Mouse (Mus musculus): ENCODE results near the gene Lrrc32. TPM values are rescaled to one million over a fixed set of nuclear protein-coding genes. Genes with fewer than 3 reads are reported as not detected.

Lrrc32 gene
- polyA plus RNA-seq, 1 experiment from 2014 or later, result 9.7 TPM

GRCm38 (mm10) chr7:98510961-98511958 is 22.2 kb downstream of the Lrrc32 start:
- no peaks in the 10 kb centered on the region for H3K4me1 ChIP-seq (ENCODE audit: control insufficient read depth, insufficient read depth, low read length)
- no peaks in the 10 kb centered on the region for H3K9me3 ChIP-seq (ENCODE audit: control insufficient read depth, low read length)
- DNase-seq (ENCODE audit: low spot score) (no peak), ATAC-seq (ENCODE audit: low read depth) (no peak)
- no peak overlapping the region for H3K9ac ChIP-seq (ENCODE audit: low read depth, low read length)
- H3K4me2 ChIP-seq (ENCODE audit: low read depth, low read length), result no peak overlapping the region
- WGBS, result 54% methylated on average over 15 of the region's 15 CpGs
- no peaks in the 10 kb centered on the region for H3K27me3 ChIP-seq (replicated peaks; ENCODE audit: control insufficient read depth, insufficient read depth, low read length)
- H3K27ac ChIP-seq (replicated peaks; ENCODE audit: low read depth, low read length), result peak overlapping the region; percentile 28; the same call in 1 of the 2 replicates
- H3K4me3 ChIP-seq (ENCODE audit: low read depth, low read length), result no peak overlapping the region
- no peaks in the 10 kb centered on the region for H3K36me3 ChIP-seq (ENCODE audit: control insufficient read depth, insufficient read depth, low read length)

- ATAC-seq (ENCODE audit: low read depth), result no peak
- DNase-seq (ENCODE audit: low spot score), result no peak
- Histone ChIP-seq H3K9me3 (ENCODE audit: control insufficient read depth, low read length) (no peaks in the 10 kb centered on the region), H3K36me3 (ENCODE audit: control insufficient read depth, insufficient read depth, low read length) (no peaks in the 10 kb centered on the region), H3K4me1 (ENCODE audit: control insufficient read depth, insufficient read depth, low read length) (no peaks in the 10 kb centered on the region), H3K9ac (ENCODE audit: low read depth, low read length) (no peak overlapping the region), H3K4me3 (ENCODE audit: low read depth, low read length) (no peak overlapping the region), H3K27me3 (replicated peaks; ENCODE audit: control insufficient read depth, insufficient read depth, low read length) (no peaks in the 10 kb centered on the region), H3K27ac (replicated peaks; ENCODE audit: low read depth, low read length) (no peak overlapping the region), H3K4me2 (ENCODE audit: low read depth, low read length) (no peak overlapping the region)
- 60% methylated on average over 3 of the region's 3 CpGs for whole genome bisulfite sequencing
These were observed 24.2 kb downstream of the Lrrc32 start for GRCm38 (mm10) chr7:98513251-98513650.

- Histone ChIP-seq H3K27ac (replicated peaks; ENCODE audit: low read depth, low read length) (peak overlapping the region; percentile 77; the same call in 1 of the 2 replicates), H3K4me1 (ENCODE audit: control insufficient read depth, insufficient read depth, low read length) (peaks cover 28% of the 10 kb centered on the region)
- WGBS, result 73% methylated on average over 5 of the region's 5 CpGs
These were observed 33.5 kb downstream of the Lrrc32 start for GRCm38 (mm10) chr7:98522576-98522975.

GRCm38 (mm10) chr7:98523070-98523812 is 34.2 kb downstream of the Lrrc32 start:
- ATAC-seq (ENCODE audit: low read depth) (0 out of 2 replicates have a peak, but pooled peaks have one; percentile 5), DNase-seq (ENCODE audit: low spot score) (peak; percentile 74)
- whole genome bisulfite sequencing, result 53% methylated on average over 8 of the region's 8 CpGs
- H3K27ac ChIP-seq (replicated peaks; ENCODE audit: low read depth, low read length), result peak overlapping the region; percentile 77
- no peaks in the 10 kb centered on the region for H3K27me3 ChIP-seq (replicated peaks; ENCODE audit: control insufficient read depth, insufficient read depth, low read length)
- H3K36me3 ChIP-seq (ENCODE audit: control insufficient read depth, insufficient read depth, low read length), result no peaks in the 10 kb centered on the region
- H3K9me3 ChIP-seq (ENCODE audit: control insufficient read depth, low read length), result no peaks in the 10 kb centered on the region
- peak overlapping the region; percentile 24; the same call in 1 of the 2 replicates for H3K4me2 ChIP-seq (ENCODE audit: low read depth, low read length)
- no peak overlapping the region for H3K9ac ChIP-seq (ENCODE audit: low read depth, low read length)
- no peak overlapping the region for H3K4me3 ChIP-seq (ENCODE audit: low read depth, low read length)
- peaks cover 28% of the 10 kb centered on the region for H3K4me1 ChIP-seq (ENCODE audit: control insufficient read depth, insufficient read depth, low read length)

More at GRCm38 (mm10) chr7:98522576-98522975, 33.5 kb downstream of the Lrrc32 start:
- H3K9ac ChIP-seq (ENCODE audit: low read depth, low read length), result no peak overlapping the region
- no peaks in the 10 kb centered on the region for H3K9me3 ChIP-seq (ENCODE audit: control insufficient read depth, low read length)
- ATAC-seq (ENCODE audit: low read depth) (no peak), DNase-seq (ENCODE audit: low spot score) (no peak)
- H3K4me3 ChIP-seq (ENCODE audit: low read depth, low read length), result no peak overlapping the region
- no peaks in the 10 kb centered on the region for H3K36me3 ChIP-seq (ENCODE audit: control insufficient read depth, insufficient read depth, low read length)
- no peaks in the 10 kb centered on the region for H3K27me3 ChIP-seq (replicated peaks; ENCODE audit: control insufficient read depth, insufficient read depth, low read length)
- H3K4me2 ChIP-seq (ENCODE audit: low read depth, low read length), result no peak overlapping the region

GRCm38 (mm10) chr7:98523813-98524361 is 34.8 kb downstream of the Lrrc32 start:
- peak; percentile 82 for ATAC-seq (ENCODE audit: low read depth)

GRCm38 (mm10) chr7:98524401-98524800 is 35.3 kb downstream of the Lrrc32 start:
- 0 out of 2 replicates have a peak overlapping the region, but pooled peaks have one; percentile 5 for H3K9ac ChIP-seq (ENCODE audit: low read depth, low read length)
- no peaks in the 10 kb centered on the region for H3K9me3 ChIP-seq (ENCODE audit: control insufficient read depth, low read length)
- peak overlapping the region; percentile 77 for H3K27ac ChIP-seq (replicated peaks; ENCODE audit: low read depth, low read length)
- 27% methylated on average over 6 of the region's 6 CpGs for WGBS
- peaks cover 28% of the 10 kb centered on the region for H3K4me1 ChIP-seq (ENCODE audit: control insufficient read depth, insufficient read depth, low read length)
- H3K36me3 ChIP-seq (ENCODE audit: control insufficient read depth, insufficient read depth, low read length), result no peaks in the 10 kb centered on the region
- ATAC-seq (ENCODE audit: low read depth) (no peak), DNase-seq (ENCODE audit: low spot score) (peak; percentile 19)
- H3K27me3 ChIP-seq (replicated peaks; ENCODE audit: control insufficient read depth, insufficient read depth, low read length), result no peaks in the 10 kb centered on the region
- no peak overlapping the region for H3K4me3 ChIP-seq (ENCODE audit: low read depth, low read length)
- peak overlapping the region; percentile 24 for H3K4me2 ChIP-seq (ENCODE audit: low read depth, low read length)

More at GRCm38 (mm10) chr7:98523813-98524361, 34.8 kb downstream of the Lrrc32 start:
- H3K4me3 ChIP-seq (ENCODE audit: low read depth, low read length), result no peak overlapping the region
- 5% methylated on average over 7 of the region's 7 CpGs for WGBS
- no peaks in the 10 kb centered on the region for H3K36me3 ChIP-seq (ENCODE audit: control insufficient read depth, insufficient read depth, low read length)
- peaks cover 28% of the 10 kb centered on the region for H3K4me1 ChIP-seq (ENCODE audit: control insufficient read depth, insufficient read depth, low read length)
- H3K9ac ChIP-seq (ENCODE audit: low read depth, low read length), result no peak overlapping the region
- H3K27me3 ChIP-seq (replicated peaks; ENCODE audit: control insufficient read depth, insufficient read depth, low read length), result no peaks in the 10 kb centered on the region
- peak; percentile 94 for DNase-seq (ENCODE audit: low spot score)
- no peaks in the 10 kb centered on the region for H3K9me3 ChIP-seq (ENCODE audit: control insufficient read depth, low read length)
- H3K4me2 ChIP-seq (ENCODE audit: low read depth, low read length), result peak overlapping the region; percentile 24
- peak overlapping the region; percentile 77 for H3K27ac ChIP-seq (replicated peaks; ENCODE audit: low read depth, low read length)

GRCm38 (mm10) chr7:98524869-98525699 is 36.0 kb downstream of the Lrrc32 start:
- Histone ChIP-seq H3K27ac (replicated peaks; ENCODE audit: low read depth, low read length) (peak overlapping the region; percentile 13; the same call in 1 of the 2 replicates), H3K9me3 (ENCODE audit: control insufficient read depth, low read length) (no peaks in the 10 kb centered on the region), H3K36me3 (ENCODE audit: control insufficient read depth, insufficient read depth, low read length) (no peaks in the 10 kb centered on the region), H3K4me1 (ENCODE audit: control insufficient read depth, insufficient read depth, low read length) (peaks cover 28% of the 10 kb centered on the region), H3K9ac (ENCODE audit: low read depth, low read length) (0 out of 2 replicates have a peak overlapping the region, but pooled peaks have one; percentile 5), H3K27me3 (replicated peaks; ENCODE audit: control insufficient read depth, insufficient read depth, low read length) (no peaks in the 10 kb centered on the region), H3K4me3 (ENCODE audit: low read depth, low read length) (no peak overlapping the region), H3K4me2 (ENCODE audit: low read depth, low read length) (no peak overlapping the region)
- ATAC-seq (ENCODE audit: low read depth), result no peak
- WGBS, result 62% methylated on average over 6 of the region's 6 CpGs
- DNase-seq (ENCODE audit: low spot score), result no peak

Measured in embryonic facial prominence, embryonic 14.5 days (tissue).